In genomic region chrX:150459411-150459927, GRCm38 (mm10) we compare ENCODE assay signal across 8 mouse cellular contexts. TPM values are rescaled to one million over a fixed set of nuclear protein-coding genes. Genes with fewer than 3 reads are reported as not detected.
DNase-seq lines count a peak whose midpoint lies in the region; ATAC-seq and TF ChIP-seq lines count a peak whose summit lies in the region.

No protein-coding gene starts in this region.

- H3K9me3 ChIP-seq in G1E (replicated peaks) = no peaks in the 10 kb centered on the region
- no peaks in the 10 kb centered on the region for H3K9me3 ChIP-seq in embryonic facial prominence, embryonic 11.5 days (replicated peaks; ENCODE audit: control insufficient read depth, low read length)
- no peaks in the 10 kb centered on the region for H3K9me3 ChIP-seq in hindbrain, embryonic 15.5 days
- H3K9me3 ChIP-seq in liver, embryonic 11.5 days (ENCODE audit: control insufficient read depth, low read length) = no peaks in the 10 kb centered on the region
- H3K9me3 ChIP-seq in neural tube, embryonic 13.5 days = no peaks in the 10 kb centered on the region

- H3K27me3 ChIP-seq in heart, adult 2 months (ENCODE audit: control insufficient read depth, insufficient read depth, low read length) = no peaks in the 10 kb centered on the region
- H3K27me3 ChIP-seq in G1E (ENCODE audit: insufficient read depth, low read length) = no peaks in the 10 kb centered on the region
- H3K27me3 ChIP-seq in embryonic facial prominence, embryonic 11.5 days (ENCODE audit: control insufficient read depth, insufficient read depth, low read length) = no peaks in the 10 kb centered on the region
- no peaks in the 10 kb centered on the region for H3K27me3 ChIP-seq in hindbrain, embryonic 15.5 days
- no peaks in the 10 kb centered on the region for H3K27me3 ChIP-seq in liver, embryonic 11.5 days (replicated peaks; ENCODE audit: control insufficient read depth, insufficient read depth, low read length)
- no peaks in the 10 kb centered on the region for H3K27me3 ChIP-seq in neural tube, embryonic 13.5 days

- peak overlapping the region; percentile 65 for H3K4me3 ChIP-seq in heart, adult 2 months
- peak overlapping the region; percentile 69 for H3K4me3 ChIP-seq in G1E (ENCODE audit: low read depth, low read length)
- H3K4me3 ChIP-seq in embryonic facial prominence, embryonic 11.5 days (ENCODE audit: low read depth, low read length) = peak overlapping the region; percentile 34
- peak overlapping the region; percentile 46 for H3K4me3 ChIP-seq in hindbrain, embryonic 15.5 days
- peak overlapping the region; percentile 50 for H3K4me3 ChIP-seq in liver, embryonic 11.5 days (ENCODE audit: low read depth, low read length)
- peak overlapping the region; percentile 43 for H3K4me3 ChIP-seq in neural tube, embryonic 13.5 days

- peak; percentile 4 to 25 for DNase-seq in heart, adult 2 months
- no peak for DNase-seq in heart, adult 8-10 months (ENCODE audit: low spot score)
- no peak for DNase-seq in G1E (ENCODE audit: low spot score)
- DNase-seq in embryonic facial prominence, embryonic 11.5 days (ENCODE audit: low spot score) = no peak
- no peak for DNase-seq in liver, embryonic 11.5 days (ENCODE audit: low spot score)
- DNase-seq in c-Kit-positive CD71-positive TER-119-positive erythroid progenitor cells, embryonic 14.5 days (ENCODE audit: low spot score) = no peak

- no peak for TF ChIP-seq EP300 in heart, adult 2 months (IDR thresholded peaks at IDR 0.05; ENCODE audit: insufficient read depth, low read depth, low read length)

- no peak for TF ChIP-seq CTCF in heart, adult 2 months (IDR thresholded peaks at IDR 0.05)
- no peak for TF ChIP-seq CTCF in G1E (IDR thresholded peaks at IDR 0.05; ENCODE audit: low read depth, low read length)

- ATAC-seq in G1E (ENCODE audit: extremely low read depth, insufficient number of reproducible peaks, low FRiP score, poor library complexity, severe bottlenecking) = no peak
- ATAC-seq in embryonic facial prominence, embryonic 11.5 days (replicated peaks; ENCODE audit: insufficient number of reproducible peaks, low FRiP score, low TSS enrichment, low read depth) = peak; percentile 3; the same call in 1 of the 2 replicates
- ATAC-seq in hindbrain, embryonic 15.5 days (ENCODE audit: low FRiP score, low read depth) = peak; percentile 5; the same call in 1 of the 2 replicates
- 0 out of 2 replicates have a peak, but pooled peaks have one; percentile 2 for ATAC-seq in liver, embryonic 11.5 days (replicated peaks; ENCODE audit: low FRiP score)
- ATAC-seq in neural tube, embryonic 13.5 days (ENCODE audit: low read depth) = no peak

- WGBS in heart, adult 2 months = 37% methylated on average over 8 of the region's 8 CpGs
- 46% methylated on average over 8 of the region's 8 CpGs for WGBS in embryonic facial prominence, embryonic 11.5 days
- WGBS in hindbrain, embryonic 15.5 days = 38% methylated on average over 8 of the region's 8 CpGs
- WGBS in liver, embryonic 11.5 days = 53% methylated on average over 8 of the region's 8 CpGs
- WGBS in neural tube, embryonic 13.5 days = 47% methylated on average over 8 of the region's 8 CpGs

- no peak for TF ChIP-seq POLR2A in heart, adult 2 months (IDR thresholded peaks at IDR 0.05; ENCODE audit: insufficient read depth, low read depth, low read length)

- H3K79me2 ChIP-seq in heart, adult 2 months (replicated peaks; ENCODE audit: control insufficient read depth, insufficient read depth, low read length) = no peaks in the 10 kb centered on the region

- no peak overlapping the region; the same call in 1 of the 2 replicates for H3K4me2 ChIP-seq in embryonic facial prominence, embryonic 11.5 days (ENCODE audit: low read depth, low read length)
- H3K4me2 ChIP-seq in hindbrain, embryonic 15.5 days = peak overlapping the region; percentile 53
- H3K4me2 ChIP-seq in liver, embryonic 11.5 days = peak overlapping the region; percentile 60
- peak overlapping the region; percentile 50 for H3K4me2 ChIP-seq in neural tube, embryonic 13.5 days

- intact Hi-C loops in heart, adult 2 months (cut with DNase I) = loop anchor here (1.0 kb wide), 1 partner anchor 19 kb away; no protein-coding TSS in a partner anchor

- peak overlapping the region; percentile 61 for H3K27ac ChIP-seq in heart, adult 2 months
- H3K27ac ChIP-seq in embryonic facial prominence, embryonic 11.5 days (replicated peaks; ENCODE audit: low read depth, low read length) = no peak overlapping the region
- peak overlapping the region; percentile 89 for H3K27ac ChIP-seq in hindbrain, embryonic 15.5 days (replicated peaks)
- peak overlapping the region; percentile 48; the same call in 1 of the 2 replicates for H3K27ac ChIP-seq in liver, embryonic 11.5 days (ENCODE audit: low read depth, low read length)
- H3K27ac ChIP-seq in neural tube, embryonic 13.5 days (replicated peaks) = peak overlapping the region; percentile 83; the same call in 1 of the 2 replicates

- peak overlapping the region; percentile 72 for H3K9ac ChIP-seq in heart, adult 2 months (ENCODE audit: low read depth, low read length)
- peak overlapping the region; percentile 42 for H3K9ac ChIP-seq in embryonic facial prominence, embryonic 11.5 days (replicated peaks; ENCODE audit: low read length)
- peak overlapping the region; percentile 46 for H3K9ac ChIP-seq in hindbrain, embryonic 15.5 days
- peak overlapping the region; percentile 60 for H3K9ac ChIP-seq in liver, embryonic 11.5 days (ENCODE audit: low read depth, low read length)
- peak overlapping the region; percentile 67 for H3K9ac ChIP-seq in neural tube, embryonic 13.5 days

- H3K4me1 ChIP-seq in heart, adult 2 months (ENCODE audit: control insufficient read depth, insufficient read depth, low read length) = peaks cover 3% of the 10 kb centered on the region
- H3K4me1 ChIP-seq in G1E (ENCODE audit: insufficient read depth, low read depth, low read length) = no peaks in the 10 kb centered on the region
- H3K4me1 ChIP-seq in embryonic facial prominence, embryonic 11.5 days (ENCODE audit: control insufficient read depth, insufficient read depth, low read length) = no peaks in the 10 kb centered on the region
- peaks cover 3% of the 10 kb centered on the region for H3K4me1 ChIP-seq in hindbrain, embryonic 15.5 days (replicated peaks)
- peaks cover 2% of the 10 kb centered on the region; the same call in 1 of the 2 replicates for H3K4me1 ChIP-seq in liver, embryonic 11.5 days (replicated peaks; ENCODE audit: control insufficient read depth, insufficient read depth, low read length)
- peaks cover 7% of the 10 kb centered on the region for H3K4me1 ChIP-seq in neural tube, embryonic 13.5 days (replicated peaks)

- no peaks in the 10 kb centered on the region for H3K36me3 ChIP-seq in heart, adult 2 months (ENCODE audit: control insufficient read depth, insufficient read depth, low read length)
- H3K36me3 ChIP-seq in G1E (replicated peaks) = no peaks in the 10 kb centered on the region
- no peaks in the 10 kb centered on the region for H3K36me3 ChIP-seq in embryonic facial prominence, embryonic 11.5 days (replicated peaks; ENCODE audit: control insufficient read depth, insufficient read depth, low read depth, low read length)
- no peaks in the 10 kb centered on the region for H3K36me3 ChIP-seq in hindbrain, embryonic 15.5 days
- H3K36me3 ChIP-seq in liver, embryonic 11.5 days (ENCODE audit: control insufficient read depth, insufficient read depth, low read length) = no peaks in the 10 kb centered on the region
- no peaks in the 10 kb centered on the region for H3K36me3 ChIP-seq in neural tube, embryonic 13.5 days

RNA-seq across cellular contexts. Expression of gene Tmem29, which starts 0.5 kb away (rescaled TPM):
- 1 to 10 TPM; 3.5 to 4.4 TPM for total RNA-seq in heart, adult 2 months (2021)
- polyA plus RNA-seq in heart, adult 2 months (2012; rRNA removed) = 1.4 and 4.0 TPM in 2 replicates
- total RNA-seq in heart, adult 8-10 months (2022) = 1 to 10 TPM; 3.8 to 4.5 (median 4.3) TPM
- total RNA-seq in G1E (2014; fragmentation: Nextera tagmentation) (7.8 and 10.7 TPM in 2 replicates), G1E (2017) (16.4 and 19.2 TPM in 2 replicates)
- polyA plus RNA-seq in G1E (2012) = 0.48 and 0.69 TPM in 2 replicates
- 43.1 and 48.5 TPM in 2 replicates for polyA plus RNA-seq in embryonic facial prominence, embryonic 11.5 days (2014; fragmentation: Nextera tagmentation; extraction: Ambion mirVana)
- 68.8 and 76.7 TPM in 2 replicates for polyA plus RNA-seq in hindbrain, embryonic 15.5 days (2015; fragmentation: Nextera tagmentation; extraction: Ambion mirVana)
- polyA plus RNA-seq in liver, embryonic 11.5 days (2014; fragmentation: Nextera tagmentation; extraction: Ambion mirVana) = 24.2 and 28.1 TPM in 2 replicates
- 68.8 and 76.4 TPM in 2 replicates for polyA plus RNA-seq in neural tube, embryonic 13.5 days (2015; fragmentation: Nextera tagmentation; extraction: Ambion mirVana)

Comparison
In these comparisons a context has a peak if more than half of its experiments do, and no peak if none do; other contexts are left out.
1. DNase-seq: peak in heart, adult 2 months (2 of 2); none in heart, adult 8-10 months (single experiment), G1E (single experiment), embryonic facial prominence, embryonic 11.5 days (single experiment), liver, embryonic 11.5 days (single experiment) and c-Kit-positive CD71-positive TER-119-positive erythroid progenitor cells, embryonic 14.5 days (single experiment).
2. ATAC-seq: peak in embryonic facial prominence, embryonic 11.5 days (single experiment), hindbrain, embryonic 15.5 days (single experiment) and liver, embryonic 11.5 days (single experiment); none in G1E (single experiment) and neural tube, embryonic 13.5 days (single experiment).
3. Peak in every context shown above with its lines, with median percentiles within 50 percentile points of each other: H3K4me3 ChIP-seq and H3K9ac ChIP-seq.